Mouse (Mus musculus): ENCODE measurements at regions not wholly inside any gene's neighbourhood (a gene's known extent, or its start where the extent isn't known, plus 50 kb on each side); places are given as distances from the start of the nearest gene placed in this dataset.

- no peak for DNase-seq (ENCODE audit: low read depth, low spot score)
These were observed 190.8 kb upstream of the Rora start for GRCm38 (mm10) chr9:68462755-68463154.

GRCm38 (mm10) chr9:68463637-68464304 lies 189.8 kb upstream of the Rora start:
- no peak for DNase-seq (ENCODE audit: low read depth, low spot score)

- no peak for DNase-seq (ENCODE audit: low read depth, low spot score)
These were observed 186.9 kb upstream of the Rora start for GRCm38 (mm10) chr9:68466671-68467070.

- DNase-seq (ENCODE audit: low read depth, low spot score): no peak
These were observed 177.2 kb upstream of the Rora start for GRCm38 (mm10) chr9:68476391-68476790.

- DNase-seq (ENCODE audit: low read depth, low spot score): no peak
These were observed 176.1 kb upstream of the Rora start for GRCm38 (mm10) chr9:68477466-68477865.

DNA sequence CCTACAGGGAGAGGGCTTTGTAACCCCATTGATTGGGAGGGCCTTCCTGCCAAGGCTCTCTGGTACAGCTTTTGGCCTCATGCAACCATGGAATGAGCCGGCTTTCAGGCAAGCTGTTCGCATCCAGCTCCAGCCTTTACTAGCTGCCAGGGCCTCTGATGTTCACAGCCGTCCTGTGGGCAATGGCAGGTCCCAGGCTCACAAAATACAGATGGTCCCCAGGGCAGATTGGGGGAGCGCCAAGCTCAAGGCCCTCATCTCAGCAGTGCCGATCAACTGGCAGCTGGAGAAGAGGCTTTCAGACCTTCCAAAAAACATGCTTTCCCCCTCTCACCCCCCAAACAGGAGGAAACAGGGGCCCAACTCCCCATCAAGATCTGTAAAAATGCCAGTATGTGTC lies 166.9 kb upstream of the Rora start:
- no peak for DNase-seq (ENCODE audit: low read depth, low spot score)

DNA sequence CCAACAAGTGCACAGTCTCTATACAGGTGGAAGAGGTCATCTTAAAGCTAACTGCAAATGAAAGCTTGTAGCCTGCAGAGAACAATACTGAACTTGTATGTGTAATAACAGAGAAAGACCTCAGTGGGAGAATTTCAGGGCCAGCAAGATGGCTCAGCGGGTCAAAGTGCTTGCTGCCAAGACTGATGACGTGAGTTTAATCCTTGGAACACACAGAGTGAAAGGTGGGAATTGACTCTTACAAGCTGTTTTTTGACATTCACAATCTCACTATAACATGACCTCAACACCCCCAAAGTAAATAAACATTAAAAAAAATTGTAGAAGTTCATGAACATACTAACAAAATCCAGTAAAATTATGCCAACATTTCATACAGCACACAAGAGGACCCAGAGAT lies 162.4 kb upstream of the Rora start:
- no peak for DNase-seq (ENCODE audit: low read depth, low spot score)

DNA sequence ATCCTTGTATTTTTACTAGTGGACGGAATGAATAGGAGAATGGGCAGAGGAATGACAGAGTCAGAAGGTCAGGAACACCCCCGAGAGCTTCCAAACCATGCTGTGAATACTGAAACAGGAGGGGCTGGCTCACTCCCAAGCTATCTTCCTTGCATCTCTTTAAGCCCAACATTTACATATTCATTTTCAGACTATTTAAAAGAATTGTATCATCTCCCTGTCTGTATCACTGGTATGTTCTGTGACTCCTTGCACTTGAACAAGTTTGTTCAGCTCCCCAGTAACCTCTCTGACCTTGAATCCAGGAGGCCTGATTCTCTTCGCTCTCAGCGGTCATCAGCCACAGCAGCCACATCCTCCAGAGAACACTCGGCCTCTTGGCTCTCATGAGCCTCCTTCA lies 132.4 kb upstream of the Rora start:
- no peak for DNase-seq (ENCODE audit: low read depth, low spot score)

DNA sequence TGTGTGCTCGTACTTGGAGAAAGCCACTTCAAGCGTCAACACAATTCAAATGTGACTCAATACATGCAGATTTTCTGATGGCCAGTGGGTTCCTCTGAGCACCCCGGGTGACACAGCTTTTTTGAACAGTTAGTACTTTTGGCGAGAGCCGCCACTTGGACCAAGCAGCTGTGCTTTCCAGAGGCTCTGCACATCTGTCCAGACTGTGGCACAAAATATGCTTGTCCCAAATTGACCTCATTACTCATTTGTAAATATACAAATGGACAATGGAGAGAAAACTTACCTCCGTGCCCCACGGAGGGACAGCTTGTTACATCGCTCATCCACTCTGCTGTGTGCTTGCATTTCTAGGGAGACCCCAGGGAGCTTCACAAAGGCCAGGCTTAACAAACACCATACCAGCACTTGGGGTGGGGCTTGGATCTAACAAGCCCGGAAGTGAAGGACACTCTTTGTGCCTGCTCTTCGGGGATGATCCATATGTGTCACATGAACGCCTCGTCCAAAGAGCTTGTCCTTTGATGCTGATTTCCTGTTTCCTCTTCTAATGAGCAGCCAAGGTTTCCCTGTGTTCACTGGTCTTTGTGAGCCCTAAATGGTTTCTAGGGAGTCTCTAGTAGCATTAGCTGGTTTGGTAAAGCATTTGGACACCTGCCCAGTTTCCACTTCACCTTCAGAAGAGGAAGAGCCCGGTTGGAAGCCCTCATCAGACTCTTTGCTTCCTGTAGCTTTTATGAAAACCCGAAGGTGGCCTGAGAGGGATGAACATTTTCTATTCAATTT lies 91.6 kb upstream of the Rora start:
- DNase-seq (ENCODE audit: low read depth, low spot score): no peak

GRCm38 (mm10) chr9:68563206-68563605 lies 90.4 kb upstream of the Rora start:
- no peak for DNase-seq (ENCODE audit: low read depth, low spot score)

DNA sequence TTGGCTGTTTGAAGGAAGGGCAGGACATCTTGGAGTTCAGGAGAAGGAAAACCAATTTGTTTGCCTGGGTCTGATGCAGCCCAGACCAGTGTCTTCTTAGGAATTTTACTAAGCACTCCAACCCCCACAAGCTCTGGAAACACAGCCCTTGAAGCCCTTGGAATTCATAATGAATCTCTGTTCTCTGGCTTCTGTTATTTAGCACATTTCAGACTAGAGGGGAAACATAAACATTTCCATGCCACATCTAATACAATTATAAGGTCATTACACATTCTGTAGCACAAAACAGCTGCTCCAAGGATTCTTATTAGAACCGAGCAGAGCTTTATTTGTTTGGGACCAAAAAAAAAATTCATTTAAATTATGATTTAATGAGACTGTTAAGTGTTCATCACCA lies 67.8 kb upstream of the Rora start:
- DNase-seq (ENCODE audit: low read depth, low spot score): no peak

DNA sequence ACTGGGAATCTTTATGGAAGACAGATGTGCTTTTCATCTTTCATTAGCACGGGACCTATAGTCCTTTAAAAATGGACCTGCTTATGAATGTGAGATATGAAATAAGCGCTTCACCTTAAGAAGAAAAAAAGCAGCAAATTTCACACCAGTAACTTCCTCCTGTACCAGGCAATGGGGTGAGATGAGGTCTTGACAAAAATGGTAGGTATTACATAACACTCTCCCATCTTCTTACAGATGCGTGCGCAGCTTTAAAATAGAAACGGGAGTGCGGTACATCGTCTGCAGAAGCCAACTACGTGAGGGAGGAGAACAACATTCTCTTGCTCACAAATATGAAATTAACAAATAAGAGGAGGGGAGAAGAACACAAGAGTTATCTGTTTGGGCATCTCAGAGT lies 62.6 kb upstream of the Rora start:
- no peak for DNase-seq (ENCODE audit: low read depth, low spot score)

GRCm38 (mm10) chr9:68592976-68593375 lies 60.6 kb upstream of the Rora start:
- DNase-seq (ENCODE audit: low read depth, low spot score): no peak

DNA sequence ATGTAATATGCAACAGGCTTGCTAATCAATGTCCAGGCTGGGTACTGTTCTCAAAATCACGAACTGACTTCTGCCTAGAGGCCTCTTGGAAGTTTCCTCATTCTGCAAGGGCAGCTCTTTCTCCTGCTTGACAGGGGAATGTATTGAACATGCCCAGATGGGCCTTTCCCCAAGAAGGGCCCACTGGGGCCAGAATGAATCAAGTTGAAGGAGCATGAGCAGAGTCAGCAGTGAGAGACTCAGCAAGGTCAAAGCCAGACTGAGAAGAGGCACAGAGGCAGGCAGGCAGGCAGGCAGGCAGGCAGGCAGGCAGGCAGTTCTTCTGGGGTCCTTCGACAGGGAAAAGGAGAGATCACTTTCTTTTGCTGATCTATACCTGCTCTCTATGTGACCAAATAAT lies 59.0 kb upstream of the Rora start:
- DNase-seq (ENCODE audit: low read depth, low spot score): no peak
